Mouse (Mus musculus) macrophage (primary cell): ENCODE results near the gene Icmt. TPM values are rescaled to one million over a fixed set of nuclear protein-coding genes. Genes with fewer than 3 reads are reported as not detected.

Experiments
- H3K27ac ChIP-seq: fragments of 350-480 bp; formaldehyde crosslinking; 2 replicates; pipeline ENCODE4 v1.9.0; 2021
- H3K36me3 ChIP-seq: fragments of 350-480 bp; formaldehyde crosslinking; 2 replicates; pipeline ENCODE4 v1.9.0; 2021; ENCODE audit errors: inconsistent target
- H3K4me3 ChIP-seq: fragments of 350-480 bp; formaldehyde crosslinking; 2 replicates; pipeline ENCODE4 v1.9.0; 2021; ENCODE audit errors: inconsistent target
- H3K79me2 ChIP-seq: fragments of 350-480 bp; formaldehyde crosslinking; 2 replicates; pipeline ENCODE4 v1.9.0; 2021; ENCODE audit errors: inconsistent target
- WGBS: methylation state at CpG from one replicate; pipeline ENCODE4 v1.1.7; 2026; ENCODE audit warnings: inconsistent platforms; ENCODE audit not compliant: missing documents; 5-methylcytosine and 5-hydroxymethylcytosine counted together
- polyA plus RNA-seq: library from polyadenylated mRNA; stranded (reverse); fragments of 250-400 nt; gene quantifications from 3 replicates; pipeline ENCODE4 v1.2.4, GENCODE M21; 2018; ENCODE audit warnings: inconsistent platforms

Icmt gene
- polyA plus RNA-seq, 1 experiment from 2014 or later, result 7.9 TPM

GRCm38 (mm10) chr4:152326543-152326942 lies 29.5 kb downstream of the Icmt start:
- whole genome bisulfite sequencing, result 3% methylated on average over 11 of the region's 11 CpGs
- peak overlapping the region; percentile 81 for H3K4me3 ChIP-seq
- H3K36me3 ChIP-seq, result peaks cover 30% of the 10 kb centered on the region; the same call in 1 of the 2 replicates
- H3K79me2 ChIP-seq, result peaks cover 51% of the 10 kb centered on the region
- H3K27ac ChIP-seq, result peak overlapping the region; percentile 12; the same call in 1 of the 2 replicates

GRCm38 (mm10) chr4:152328691-152329090 lies 31.7 kb downstream of the Icmt start:
- Histone ChIP-seq H3K79me2 (peaks cover 51% of the 10 kb centered on the region), H3K4me3 (no peak overlapping the region), H3K36me3 (peaks cover 46% of the 10 kb centered on the region; the same call in 1 of the 2 replicates), H3K27ac (no peak overlapping the region)
- WGBS, result 66% methylated on average over 6 of the region's 6 CpGs

- Histone ChIP-seq H3K4me3 (no peak overlapping the region), H3K79me2 (peaks cover 30% of the 10 kb centered on the region), H3K27ac (no peak overlapping the region), H3K36me3 (peaks cover 59% of the 10 kb centered on the region; the same call in 1 of the 2 replicates)
- WGBS, result 13% methylated on average over 2 of the region's 2 CpGs
Observed at GRCm38 (mm10) chr4:152332952-152333351, 35.9 kb downstream of the Icmt start.

- H3K27ac ChIP-seq, result no peak overlapping the region
- no peak overlapping the region for H3K4me3 ChIP-seq
- peaks cover 24% of the 10 kb centered on the region for H3K79me2 ChIP-seq
- WGBS, result 95% methylated on average over 8 of the region's 12 CpGs
- H3K36me3 ChIP-seq, result peaks cover 58% of the 10 kb centered on the region; the same call in 1 of the 2 replicates
Observed at GRCm38 (mm10) chr4:152333587-152333986, 36.6 kb downstream of the Icmt start.

GRCm38 (mm10) chr4:152337772-152338171 lies 40.7 kb downstream of the Icmt start:
- H3K4me3 ChIP-seq, result no peak overlapping the region
- H3K36me3 ChIP-seq, result peaks cover 18% of the 10 kb centered on the region; the same call in 1 of the 2 replicates
- no peak overlapping the region for H3K27ac ChIP-seq
- H3K79me2 ChIP-seq, result no peaks in the 10 kb centered on the region
- WGBS, result 57% methylated on average over 5 of the region's 6 CpGs

- no peaks in the 10 kb centered on the region for H3K79me2 ChIP-seq
- no peak within 1 kb of the TSS for H3K4me3 ChIP-seq
Observed at GRCm38 (mm10) chr4:152338419-152339292, 41.6 kb downstream of the Icmt start, which contains the start of gene Chd5. Chd5 (plus strand) TSS chr4:152338651.

GRCm38 (mm10) chr4:152339293-152339790 lies 42.3 kb downstream of the Icmt start:
- no peak overlapping the region for H3K4me3 ChIP-seq
- no peak overlapping the region for H3K27ac ChIP-seq
- WGBS, result 9% methylated on average over 20 of the region's 26 CpGs
- H3K79me2 ChIP-seq, result no peaks in the 10 kb centered on the region
- H3K36me3 ChIP-seq, result 0 out of 2 replicates have a peak, but pooled peaks cover 6% of the 10 kb centered on the region

More at GRCm38 (mm10) chr4:152338419-152339292, 41.6 kb downstream of the Icmt start, which contains the start of gene Chd5:
- H3K27ac ChIP-seq, result no peak within 1 kb of the TSS
- 2% methylated on average over 92 of the region's 120 CpGs for WGBS
- 0 out of 2 replicates have a peak, but pooled peaks cover 13% of the 10 kb centered on the region for H3K36me3 ChIP-seq

GRCm38 (mm10) chr4:152340584-152341284 lies 43.7 kb downstream of the Icmt start:
- no peaks in the 10 kb centered on the region for H3K79me2 ChIP-seq
- H3K4me3 ChIP-seq, result no peak overlapping the region
- 47% methylated on average over 15 of the region's 15 CpGs for WGBS
- no peak overlapping the region for H3K27ac ChIP-seq
- no peaks in the 10 kb centered on the region for H3K36me3 ChIP-seq

- no peak overlapping the region for H3K27ac ChIP-seq
- H3K4me3 ChIP-seq, result no peak overlapping the region
- H3K79me2 ChIP-seq, result no peaks in the 10 kb centered on the region
- H3K36me3 ChIP-seq, result no peaks in the 10 kb centered on the region
- 5% methylated on average over 5 of the region's 5 CpGs for WGBS
Observed at GRCm38 (mm10) chr4:152343296-152343695, 46.3 kb downstream of the Icmt start.

- no peak overlapping the region for H3K27ac ChIP-seq
- 33% methylated on average over 7 of the region's 7 CpGs for WGBS
- no peak overlapping the region for H3K4me3 ChIP-seq
- H3K36me3 ChIP-seq, result no peaks in the 10 kb centered on the region
- H3K79me2 ChIP-seq, result no peaks in the 10 kb centered on the region
Observed at GRCm38 (mm10) chr4:152344651-152345050, 47.6 kb downstream of the Icmt start.

GRCm38 (mm10) chr4:152345120-152345889 lies 48.3 kb downstream of the Icmt start:
- no peak overlapping the region for H3K4me3 ChIP-seq
- 37% methylated on average over 7 of the region's 7 CpGs for WGBS

GRCm38 (mm10) chr4:152349837-152350381 lies 52.9 kb downstream of the Icmt start:
- WGBS, result 2% methylated on average over 13 of the region's 17 CpGs
- Histone ChIP-seq H3K4me3 (no peak overlapping the region), H3K27ac (no peak overlapping the region), H3K79me2 (no peaks in the 10 kb centered on the region), H3K36me3 (no peaks in the 10 kb centered on the region)

More at GRCm38 (mm10) chr4:152345120-152345889, 48.3 kb downstream of the Icmt start:
- Histone ChIP-seq H3K36me3 (no peaks in the 10 kb centered on the region), H3K27ac (no peak overlapping the region), H3K79me2 (no peaks in the 10 kb centered on the region)

GRCm38 (mm10) chr4:152350722-152351421 lies 53.8 kb downstream of the Icmt start:
- 29% methylated on average over 7 of the region's 8 CpGs for WGBS
- Histone ChIP-seq H3K4me3 (no peak overlapping the region), H3K79me2 (no peaks in the 10 kb centered on the region)

More at GRCm38 (mm10) chr4:152350722-152351421, 53.8 kb downstream of the Icmt start:
- Histone ChIP-seq H3K36me3 (no peaks in the 10 kb centered on the region), H3K27ac (no peak overlapping the region)
